Mouse (Mus musculus): ENCODE data around the gene Tex10.

DNA sequence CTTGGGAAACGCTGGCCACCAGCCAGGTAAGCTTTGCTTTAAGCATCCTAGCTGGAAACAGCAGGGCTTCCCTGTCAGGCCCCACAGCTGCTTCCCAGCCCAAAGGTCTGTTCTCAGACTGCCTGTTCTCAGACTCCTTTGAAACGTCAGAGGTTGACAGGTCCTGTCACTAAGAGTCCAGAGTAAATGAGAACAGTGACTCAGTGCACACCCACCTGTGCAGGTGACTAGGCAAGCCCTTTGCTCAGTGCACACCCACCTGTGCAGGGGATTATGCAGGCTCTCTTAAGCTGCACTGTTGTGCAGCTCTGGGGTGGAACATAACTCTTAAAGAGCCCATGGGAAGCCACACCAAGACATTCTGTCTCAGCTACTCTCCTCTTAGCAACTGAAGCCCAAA is 49.5 kb downstream of the Tex10 start:
- TF ChIP-seq MAX (IDR thresholded peaks at IDR 0.05) (no peak), MYOG (IDR thresholded peaks at IDR 0.05; ENCODE audit: control insufficient read depth, extremely low read depth, insufficient read length) (no peak), CTCF (IDR thresholded peaks at IDR 0.05; ENCODE audit: control insufficient read depth, insufficient read depth, insufficient read length) (no peak), MYOD1 (IDR thresholded peaks at IDR 0.05; ENCODE audit: control insufficient read depth, insufficient read length, low read depth) (no peak), USF1 (IDR thresholded peaks at IDR 0.05; ENCODE audit: low read depth) (no peak)
